Mouse (Mus musculus) testis, adult 2 months (tissue): ENCODE data around the gene Gm11077.

Experiments used
- CTCF ChIP-seq: fragments of 200-500 bp; IDR thresholded peaks from 2 replicates; pipeline ENCODE4 v1.5.1; 2012; ENCODE audit warnings: low read depth, mild to moderate bottlenecking, inconsistent platforms, low read length, moderate library complexity; ENCODE audit not compliant: control insufficient read depth, insufficient read depth, insufficient replicate concordance
- POLR2A ChIP-seq: fragments of 200-500 bp; IDR thresholded peaks from 2 replicates; pipeline ENCODE4 v1.6.1; 2012; ENCODE audit warnings: low read depth, mild to moderate bottlenecking, inconsistent platforms, low read length, moderate library complexity; ENCODE audit not compliant: control insufficient read depth

- TF ChIP-seq POLR2A (no peak), CTCF (peak; percentile 36; the same call in 1 of the 2 replicates)
Observed at GRCm38 (mm10) chr6:140789850-140790249, 60.8 kb downstream of the Gm11077 start.
